9 mouse cellular contexts compared by ENCODE assay signal in genomic region chr15:81938246-81938645, GRCm38 (mm10). TPM values are rescaled to one million over a fixed set of nuclear protein-coding genes. Genes with fewer than 3 reads are reported as not detected.
DNase-seq lines count a peak whose midpoint lies in the region; ATAC-seq and TF ChIP-seq lines count a peak whose summit lies in the region.
"Had no signal": no experiment of that assay in that cellular context is flagged by ENCODE, and none has a peak within 500 bp of the region (broad histone marks: within the 10 kb centered on the region; RNA-seq: fewer than 3 reads in every experiment).

No protein-coding gene starts in this region.

- peak overlapping the region; percentile 68 for H3K4me2 ChIP-seq in forebrain, embryonic 14.5 days (ENCODE audit: low read length)
- H3K4me2 ChIP-seq in kidney, embryonic 16.5 days (replicated peaks; ENCODE audit: low read depth, low read length) = peak overlapping the region; percentile 81
- H3K4me2 ChIP-seq in midbrain, embryonic 14.5 days (ENCODE audit: low read length) = peak overlapping the region; percentile 71

- peak; percentile 71 for DNase-seq in cerebellum, adult 11 months
- DNase-seq in 416B (ENCODE audit: low read depth) = peak; percentile 71
- peak; percentile 72 for DNase-seq in brain, embryonic 14.5 days (ENCODE audit: low read depth)
- DNase-seq in forebrain, embryonic 14.5 days (ENCODE audit: low spot score) = peak; percentile 64
- peak; percentile 75 for DNase-seq in midbrain, embryonic 14.5 days
- DNase-seq in thymus, postnatal 4 days = peak; percentile 69

- TF ChIP-seq CTCF in brain, embryonic 14.5 days (IDR thresholded peaks at IDR 0.05; ENCODE audit: borderline replicate concordance, extremely low read depth, insufficient read depth, insufficient read length) = peak; percentile 74

- H3K4me3 ChIP-seq in forebrain, embryonic 14.5 days (ENCODE audit: low read depth, low read length) = peak overlapping the region; percentile 50
- peak overlapping the region; percentile 58 for H3K4me3 ChIP-seq in kidney, embryonic 16.5 days (ENCODE audit: low read length)
- peak overlapping the region; percentile 61 for H3K4me3 ChIP-seq in midbrain, embryonic 14.5 days (replicated peaks; ENCODE audit: low read depth, low read length)

- peak overlapping the region; percentile 73 for H3K9ac ChIP-seq in forebrain, embryonic 14.5 days (ENCODE audit: low read length)
- H3K9ac ChIP-seq in kidney, embryonic 16.5 days (replicated peaks; ENCODE audit: low read length) = peak overlapping the region; percentile 20; the same call in 1 of the 2 replicates
- peak overlapping the region; percentile 76 for H3K9ac ChIP-seq in midbrain, embryonic 14.5 days (replicated peaks; ENCODE audit: low read length)

- H3K9me3 ChIP-seq in forebrain, embryonic 14.5 days (replicated peaks; ENCODE audit: control insufficient read depth, low read length) = no peaks in the 10 kb centered on the region
- no peaks in the 10 kb centered on the region for H3K9me3 ChIP-seq in kidney, embryonic 16.5 days (ENCODE audit: low read length)
- H3K9me3 ChIP-seq in midbrain, embryonic 14.5 days (ENCODE audit: control insufficient read depth, low read length) = no peaks in the 10 kb centered on the region

- H3K27me3 ChIP-seq in forebrain, embryonic 14.5 days (replicated peaks; ENCODE audit: control insufficient read depth, insufficient read depth, low read length) = no peaks in the 10 kb centered on the region
- 0 out of 2 replicates have a peak, but pooled peaks cover 2% of the 10 kb centered on the region for H3K27me3 ChIP-seq in kidney, embryonic 16.5 days (ENCODE audit: insufficient read depth, low read length)
- no peaks in the 10 kb centered on the region for H3K27me3 ChIP-seq in midbrain, embryonic 14.5 days (ENCODE audit: control insufficient read depth, insufficient read depth, low read length)
- H3K27me3 ChIP-seq: Patski had no signal

- no peak for TF ChIP-seq POLR2A in brain, embryonic 14.5 days (IDR thresholded peaks at IDR 0.05; ENCODE audit: borderline replicate concordance, extremely low read depth, insufficient read depth, insufficient read length, poor library complexity, severe bottlenecking)

- 0 out of 2 replicates have a peak, but pooled peaks cover 5% of the 10 kb centered on the region for H3K36me3 ChIP-seq in forebrain, embryonic 14.5 days (ENCODE audit: control insufficient read depth, insufficient read depth, low read length)
- H3K36me3 ChIP-seq in kidney, embryonic 16.5 days (ENCODE audit: insufficient read depth, low read length) = no peaks in the 10 kb centered on the region
- peaks cover 4% of the 10 kb centered on the region; the same call in 1 of the 2 replicates for H3K36me3 ChIP-seq in midbrain, embryonic 14.5 days (ENCODE audit: control insufficient read depth, insufficient read depth, low read length)

- ATAC-seq in cerebellum, adult (ENCODE audit: insufficient number of reproducible peaks, low FRiP score, low TSS enrichment) = no peak; the same call in 1 of the 2 replicates
- ATAC-seq in forebrain, embryonic 14.5 days = peak; percentile 40; the same call in 1 of the 2 replicates
- 0 out of 2 replicates have a peak, but pooled peaks have one; percentile 12 for ATAC-seq in kidney, embryonic 16.5 days (ENCODE audit: low FRiP score, low TSS enrichment)
- ATAC-seq in midbrain, embryonic 14.5 days (ENCODE audit: low FRiP score, low TSS enrichment) = no peak
- ATAC-seq: Patski had no signal

- peaks cover 9% of the 10 kb centered on the region for H3K4me1 ChIP-seq in forebrain, embryonic 14.5 days (ENCODE audit: control insufficient read depth, insufficient read depth, low read length)
- peaks cover 37% of the 10 kb centered on the region for H3K4me1 ChIP-seq in kidney, embryonic 16.5 days (ENCODE audit: insufficient read depth, low read length)
- peaks cover 19% of the 10 kb centered on the region for H3K4me1 ChIP-seq in midbrain, embryonic 14.5 days (ENCODE audit: control insufficient read depth, insufficient read depth, low read length)

- H3K27ac ChIP-seq in forebrain, embryonic 14.5 days (ENCODE audit: low read depth, low read length) = peak overlapping the region; percentile 86; the same call in 1 of the 2 replicates
- no peak overlapping the region for H3K27ac ChIP-seq in kidney, embryonic 16.5 days (ENCODE audit: low read length)
- peak overlapping the region; percentile 93 for H3K27ac ChIP-seq in midbrain, embryonic 14.5 days (replicated peaks; ENCODE audit: low read depth, low read length)

- 34% methylated on average over 2 of the region's 2 CpGs for WGBS in forebrain, embryonic 14.5 days
- WGBS in kidney, embryonic 16.5 days = 41% methylated on average over 2 of the region's 2 CpGs
- WGBS in midbrain, embryonic 14.5 days = 31% methylated on average over 2 of the region's 2 CpGs

RNA-seq across cellular contexts. Expression of gene Csdc2, which starts 1.7 kb away (rescaled TPM):
- polyA plus RNA-seq in brain, embryonic 14.5 days (2012; rRNA removed) = 89.4 and 128 TPM in 2 replicates
- 72.8 and 110 TPM in 2 replicates for polyA plus RNA-seq in forebrain, embryonic 14.5 days (2014; fragmentation: Nextera tagmentation; extraction: Ambion mirVana)
- 35.2 and 38.1 TPM in 2 replicates for polyA plus RNA-seq in kidney, embryonic 16.5 days (2015; fragmentation: Nextera tagmentation; extraction: Ambion mirVana)
- 167 and 188 TPM in 2 replicates for polyA plus RNA-seq in midbrain, embryonic 14.5 days (2014; fragmentation: Nextera tagmentation; extraction: Ambion mirVana)

RNA-seq across cellular contexts. Expression of gene Polr3h, which starts 12.2 kb away (rescaled TPM):
- polyA plus RNA-seq in brain, embryonic 14.5 days (2012; rRNA removed) = 30.8 and 34.4 TPM in 2 replicates
- polyA plus RNA-seq in forebrain, embryonic 14.5 days (2014; fragmentation: Nextera tagmentation; extraction: Ambion mirVana) = 99.6 and 110 TPM in 2 replicates
- polyA plus RNA-seq in kidney, embryonic 16.5 days (2015; fragmentation: Nextera tagmentation; extraction: Ambion mirVana) = 95.5 and 98.5 TPM in 2 replicates
- polyA plus RNA-seq in midbrain, embryonic 14.5 days (2014; fragmentation: Nextera tagmentation; extraction: Ambion mirVana) = 67.7 and 74.2 TPM in 2 replicates

RNA-seq across cellular contexts. Expression of gene Pmm1, which starts 22.5 kb away (rescaled TPM):
- polyA plus RNA-seq in brain, embryonic 14.5 days (2012; rRNA removed) = 75.6 and 78.9 TPM in 2 replicates
- polyA plus RNA-seq in forebrain, embryonic 14.5 days (2014; fragmentation: Nextera tagmentation; extraction: Ambion mirVana) = 92.6 and 93.3 TPM in 2 replicates
- polyA plus RNA-seq in kidney, embryonic 16.5 days (2015; fragmentation: Nextera tagmentation; extraction: Ambion mirVana) = 33.6 and 37.3 TPM in 2 replicates
- polyA plus RNA-seq in midbrain, embryonic 14.5 days (2014; fragmentation: Nextera tagmentation; extraction: Ambion mirVana) = 67.1 and 94.5 TPM in 2 replicates

RNA-seq across cellular contexts. Expression of gene 1700029P11Rik, which starts 42.1 kb away (rescaled TPM):
- polyA plus RNA-seq in brain, embryonic 14.5 days (2012; rRNA removed) = not detected in 2 replicates
- not detected in 2 replicates for polyA plus RNA-seq in forebrain, embryonic 14.5 days (2014; fragmentation: Nextera tagmentation; extraction: Ambion mirVana)
- not detected in 2 replicates for polyA plus RNA-seq in kidney, embryonic 16.5 days (2015; fragmentation: Nextera tagmentation; extraction: Ambion mirVana)
- not detected in 2 replicates for polyA plus RNA-seq in midbrain, embryonic 14.5 days (2014; fragmentation: Nextera tagmentation; extraction: Ambion mirVana)
- polyA plus RNA-seq: Patski had no signal

RNA-seq across cellular contexts. Expression of gene Xrcc6, which starts 49.4 kb away (rescaled TPM):
- 22.5 and 27.6 TPM in 2 replicates for polyA plus RNA-seq in brain, embryonic 14.5 days (2012; rRNA removed)
- 55.4 and 56.9 TPM in 2 replicates for polyA plus RNA-seq in forebrain, embryonic 14.5 days (2014; fragmentation: Nextera tagmentation; extraction: Ambion mirVana)
- polyA plus RNA-seq in kidney, embryonic 16.5 days (2015; fragmentation: Nextera tagmentation; extraction: Ambion mirVana) = 89.2 and 89.4 TPM in 2 replicates
- polyA plus RNA-seq in midbrain, embryonic 14.5 days (2014; fragmentation: Nextera tagmentation; extraction: Ambion mirVana) = 28.3 and 36.9 TPM in 2 replicates

Comparison
In these comparisons a context has a peak if more than half of its experiments do, and no peak if none do; other contexts are left out.
1. ATAC-seq: peak in forebrain, embryonic 14.5 days (single experiment) and kidney, embryonic 16.5 days (single experiment); none in cerebellum, adult (single experiment) and midbrain, embryonic 14.5 days (single experiment).
2. H3K9ac ChIP-seq: peak in every context shown above with its lines; median percentile 76 in midbrain, embryonic 14.5 days; 73 in forebrain, embryonic 14.5 days; 20 in kidney, embryonic 16.5 days.
3. Peak in every context shown above with its lines, with median percentiles within 50 percentile points of each other: DNase-seq, H3K4me2 ChIP-seq and H3K4me3 ChIP-seq.